Mouse (Mus musculus) brain, embryonic 14.5 days (tissue): ENCODE measurements around the gene Atxn7l1.

Experiments
- CTCF ChIP-seq: fragments of 200-500 bp; IDR thresholded peaks from 2 replicates; pipeline ENCODE4 v1.5.1; 2012; ENCODE audit warnings: inconsistent platforms, mild to moderate bottlenecking, moderate library complexity, borderline replicate concordance; ENCODE audit not compliant: insufficient read depth, insufficient read length; ENCODE audit errors: extremely low read depth
- POLR2A ChIP-seq: fragments of 200-500 bp; IDR thresholded peaks from 2 replicates; pipeline ENCODE4 v1.6.1; 2012; ENCODE audit warnings: mild to moderate bottlenecking, inconsistent platforms, borderline replicate concordance; ENCODE audit not compliant: poor library complexity, insufficient read depth, insufficient read length, severe bottlenecking; ENCODE audit errors: extremely low read depth

- TF ChIP-seq POLR2A (no peak), CTCF (no peak)
Measured at GRCm38 (mm10) chr12:33313828-33314671, 166.6 kb downstream of the Atxn7l1 start.
